Mouse (Mus musculus): ENCODE measurements around the gene Olfr551.

Olfr551 gene

DNA sequence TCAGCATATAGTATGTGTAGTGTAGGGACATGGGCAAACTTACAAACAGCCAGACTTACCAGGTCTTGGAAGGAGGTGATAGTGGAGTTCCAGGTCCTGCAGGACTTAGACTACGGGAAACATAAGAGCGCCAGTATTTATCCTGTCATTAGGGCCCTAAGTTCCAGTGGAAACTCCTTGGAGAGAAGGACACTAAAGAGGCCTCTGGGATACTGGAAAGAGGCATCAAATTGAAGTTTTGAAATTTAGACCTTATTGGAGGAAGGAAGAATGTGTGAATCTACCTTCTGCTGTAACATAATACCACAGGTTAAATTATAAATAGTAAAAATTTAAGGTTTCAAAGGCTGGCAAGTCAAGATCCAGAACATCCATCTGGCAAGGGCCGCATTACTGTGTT lies at the start of gene Olfr551:
TSS of gene Olfr551 (minus strand) at position 101 of the 400 bp plus-strand sequence.
- no peak for DNase-seq

DNA sequence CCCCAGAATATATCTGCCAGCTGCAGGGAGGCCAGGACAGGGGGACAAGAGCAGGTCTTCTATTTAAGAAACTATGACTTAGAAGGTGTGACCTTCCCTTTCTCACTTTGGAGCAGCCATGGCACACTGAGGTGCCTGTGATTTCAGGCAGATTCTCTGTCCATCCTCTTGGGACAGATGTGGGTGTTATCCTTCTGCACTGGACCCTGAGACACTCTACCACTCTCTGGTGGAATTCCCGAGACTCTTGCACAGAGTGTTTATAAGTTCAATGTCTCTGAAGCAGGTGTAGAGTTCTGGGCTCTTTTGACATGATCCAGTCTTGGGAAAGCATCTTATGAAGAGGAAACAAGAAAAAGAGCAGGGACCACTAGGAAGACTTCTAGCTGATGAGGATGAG lies 46.4 kb upstream of the Olfr551 start, which contains the start of gene Olfr554:
TSS of gene Olfr554 (plus strand) at position 301 of the 400 bp plus-strand sequence.
- no peak for DNase-seq

DNA sequence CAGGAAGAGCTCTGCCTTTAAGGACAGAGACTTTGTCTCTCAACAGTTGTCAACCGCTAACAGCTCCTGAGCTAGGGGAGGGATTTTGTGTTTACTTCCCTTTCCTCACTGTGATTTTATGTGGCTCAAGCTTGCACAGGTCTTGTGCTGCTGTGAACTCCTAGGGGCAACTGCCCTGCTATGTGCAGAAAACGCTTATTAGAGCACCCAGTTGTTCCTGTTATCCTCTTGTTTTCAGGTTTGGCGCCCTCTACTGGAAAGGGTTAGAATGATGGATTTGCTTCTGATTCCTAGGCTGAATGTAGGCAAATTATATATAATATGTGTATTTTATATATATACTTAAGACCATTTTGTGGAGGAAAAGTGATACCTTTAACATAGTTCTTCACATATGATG lies 45.0 kb upstream of the Olfr551 start:
- DNase-seq, result peak; percentile 33

DNA sequence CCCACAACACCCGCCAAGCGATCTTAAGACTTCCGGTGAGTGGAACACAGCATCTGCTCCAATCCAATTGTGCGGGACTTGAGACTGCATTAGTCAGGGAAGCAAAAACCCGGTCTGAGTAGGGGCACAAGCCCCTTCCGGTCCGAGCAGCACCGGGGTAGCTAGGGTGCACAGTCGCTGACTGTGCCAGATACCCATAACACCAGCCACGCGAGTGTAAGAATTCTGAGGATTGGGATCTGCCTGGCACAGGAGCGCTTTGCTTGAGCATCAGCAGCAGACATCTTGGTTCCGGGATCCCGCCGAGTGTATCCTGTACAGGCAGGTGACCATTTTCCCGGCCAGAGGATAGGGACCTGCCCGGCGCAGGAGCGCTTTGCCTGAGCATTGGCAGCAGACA lies 28.7 kb upstream of the Olfr551 start:
- peak; percentile 2 for DNase-seq

DNA sequence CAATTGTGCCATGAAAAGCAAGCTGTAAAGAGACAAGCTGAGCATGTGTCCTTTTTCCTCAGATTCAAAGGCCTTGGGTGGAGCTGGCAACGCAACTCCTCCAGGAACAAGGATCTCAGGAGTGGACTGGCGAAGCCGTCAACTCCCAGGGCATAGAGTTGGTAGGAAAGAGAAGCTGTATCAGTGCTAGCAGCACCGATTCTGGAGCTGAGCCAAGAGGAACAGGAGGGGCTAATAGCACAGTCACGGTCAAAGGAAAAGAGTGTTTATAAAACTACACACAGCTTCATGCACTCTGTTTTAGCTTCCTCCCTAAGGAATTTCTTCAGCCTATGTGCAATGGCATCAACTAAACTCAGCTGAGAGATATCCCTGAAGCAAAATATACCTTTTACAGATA lies 27.9 kb upstream of the Olfr551 start:
- DNase-seq, result no peak

DNA sequence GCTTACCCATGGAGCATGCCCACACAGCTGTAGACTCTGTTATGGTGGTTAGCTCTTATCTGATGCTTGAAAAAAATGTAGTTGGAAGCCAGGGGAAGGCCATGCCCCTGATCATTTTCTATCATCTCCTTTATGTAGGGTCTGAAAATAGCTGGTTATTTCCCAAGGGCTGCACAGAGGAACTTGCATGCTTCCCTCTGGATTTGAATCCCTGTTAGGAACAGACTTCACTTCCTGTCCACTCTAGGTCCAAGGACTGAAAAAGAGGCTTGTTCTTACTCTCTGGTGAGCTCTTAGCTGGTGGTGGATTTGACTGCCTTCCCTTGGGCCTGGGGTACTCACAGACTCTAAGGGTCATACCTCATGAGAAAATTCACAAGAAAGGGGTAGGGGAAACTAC lies 26.4 kb upstream of the Olfr551 start, which contains the start of gene Olfr553:
TSS of gene Olfr553 (minus strand) at position 101 of the 400 bp plus-strand sequence.
- no peak for DNase-seq

DNA sequence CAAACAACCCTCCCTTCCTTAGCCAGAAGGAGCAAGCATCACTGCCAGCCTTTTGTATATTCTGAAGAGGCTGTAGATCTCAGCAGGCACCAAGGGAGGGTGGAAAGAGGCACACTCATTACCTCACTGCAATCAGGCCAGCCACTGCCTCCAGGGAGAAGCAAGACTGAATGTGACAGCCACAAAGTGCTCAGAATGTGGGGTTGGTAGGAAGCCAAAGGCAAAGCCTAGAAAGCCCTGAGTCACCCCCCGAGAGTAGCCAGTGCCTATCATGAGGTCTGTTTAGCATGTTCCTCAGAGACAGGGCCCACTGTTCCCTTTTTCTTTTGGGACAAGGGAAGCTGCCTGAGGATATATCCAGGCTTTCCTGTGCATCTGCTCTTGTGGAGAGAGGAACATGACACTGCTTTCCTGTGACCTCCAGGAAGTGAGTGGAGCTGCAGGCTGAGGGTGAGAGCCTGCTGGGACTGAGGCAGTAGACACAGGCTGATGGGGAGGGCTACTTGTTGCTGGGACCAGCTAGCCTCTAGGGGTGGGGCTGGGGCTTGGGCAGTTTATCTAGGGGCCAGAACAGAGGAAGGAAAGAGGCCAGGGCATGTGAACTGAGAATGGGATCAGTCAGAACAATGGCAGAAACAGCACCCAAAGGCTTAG lies 5.8 kb upstream of the Olfr551 start, which contains the start of gene Olfr552:
TSS of gene Olfr552 (plus strand) at position 393 of the 654 bp plus-strand sequence.
- no peak for DNase-seq

DNA sequence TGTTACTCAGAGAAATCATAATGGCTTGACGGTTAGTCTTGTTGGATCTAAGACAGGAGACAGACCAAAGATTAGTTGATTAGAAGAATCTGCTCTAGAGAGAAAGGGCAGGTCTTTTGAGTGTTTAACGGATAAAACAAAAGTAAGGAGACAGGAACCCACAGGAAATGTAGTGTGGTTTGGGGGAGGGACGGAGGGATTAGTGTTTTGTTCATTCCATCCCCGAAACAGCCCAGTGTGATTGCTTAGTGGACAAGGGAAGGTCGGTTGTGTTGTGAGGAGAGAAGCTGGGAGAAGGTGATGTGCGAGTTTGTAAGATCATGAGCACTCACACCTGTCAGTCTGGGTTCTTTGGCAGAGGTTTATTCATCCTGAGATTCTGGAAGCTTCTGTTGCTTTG lies 15.7 kb downstream of the Olfr551 start:
- DNase-seq, result no peak

DNA sequence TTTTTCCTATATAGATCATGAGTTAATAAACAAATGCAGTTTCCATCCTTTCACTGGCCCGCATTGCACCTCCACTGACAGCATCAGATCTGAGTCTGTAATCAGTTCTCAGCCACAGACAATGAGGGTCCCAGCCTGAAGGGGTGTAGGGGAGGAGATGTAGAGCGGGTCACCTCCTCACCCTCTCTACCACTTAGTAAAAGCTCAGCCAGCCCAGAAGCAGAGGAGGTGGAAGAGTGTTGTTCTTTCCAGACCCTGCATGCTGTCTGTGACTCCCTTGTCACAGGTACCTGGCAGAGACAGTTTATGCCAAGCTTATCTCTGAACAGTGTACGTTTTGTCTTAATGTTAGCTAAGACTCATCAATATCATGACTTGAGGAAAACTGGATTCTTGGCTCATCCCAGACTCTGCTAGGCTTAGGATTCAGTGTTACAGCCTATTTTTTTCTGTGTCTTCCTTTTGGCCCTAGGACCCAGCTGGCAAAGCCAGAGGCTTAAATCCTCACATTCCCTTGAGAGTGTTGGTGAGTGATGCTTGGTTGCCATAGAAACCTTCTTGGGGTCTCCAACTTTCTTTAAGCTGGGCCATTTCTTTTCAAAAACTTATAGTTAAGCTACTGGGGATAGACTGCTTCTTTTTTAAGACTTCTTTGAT lies 18.4 kb downstream of the Olfr551 start:
- no peak for DNase-seq

DNA sequence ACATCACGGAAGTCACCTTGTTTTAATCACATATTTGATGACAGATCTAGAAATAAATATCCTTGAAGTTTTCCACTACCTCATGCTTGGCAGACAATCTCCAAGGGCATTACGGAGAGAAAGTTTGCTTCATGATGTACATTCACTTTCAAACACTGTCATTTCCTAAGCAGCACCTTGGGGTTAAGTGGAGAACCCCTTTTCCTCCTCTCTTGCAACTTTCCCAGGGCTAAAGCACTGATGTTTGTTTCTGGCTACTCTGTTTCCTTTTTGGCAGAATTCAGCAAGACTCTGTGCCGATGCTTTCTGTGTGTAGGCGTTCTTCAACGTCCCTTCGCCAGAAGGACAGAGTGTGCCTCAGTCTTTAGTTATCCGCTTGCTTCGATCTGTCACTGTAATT lies 20.5 kb downstream of the Olfr551 start, which contains the start of gene Olfr550:
TSS of gene Olfr550 (plus strand) at position 301 of the 400 bp plus-strand sequence.
- DNase-seq, result no peak

DNA sequence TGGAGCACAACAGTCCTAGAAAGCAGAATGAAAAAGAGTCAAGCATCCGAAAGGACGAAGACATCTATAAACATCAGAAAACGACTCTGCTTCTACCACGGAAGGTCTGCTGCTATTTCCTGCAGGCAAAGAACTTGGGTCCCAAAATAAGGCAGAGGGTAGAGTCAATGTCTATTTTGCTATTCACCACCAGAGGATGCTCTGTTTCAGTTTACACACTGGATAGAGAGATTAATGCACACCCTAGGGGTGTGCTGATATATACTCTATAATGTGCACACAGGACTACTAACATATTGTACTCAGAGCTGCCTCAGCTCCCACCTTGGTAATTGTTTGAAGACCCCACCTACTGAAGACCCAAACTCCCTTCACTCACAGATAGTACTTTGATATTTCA lies 25.5 kb downstream of the Olfr551 start:
- DNase-seq, result no peak

DNA sequence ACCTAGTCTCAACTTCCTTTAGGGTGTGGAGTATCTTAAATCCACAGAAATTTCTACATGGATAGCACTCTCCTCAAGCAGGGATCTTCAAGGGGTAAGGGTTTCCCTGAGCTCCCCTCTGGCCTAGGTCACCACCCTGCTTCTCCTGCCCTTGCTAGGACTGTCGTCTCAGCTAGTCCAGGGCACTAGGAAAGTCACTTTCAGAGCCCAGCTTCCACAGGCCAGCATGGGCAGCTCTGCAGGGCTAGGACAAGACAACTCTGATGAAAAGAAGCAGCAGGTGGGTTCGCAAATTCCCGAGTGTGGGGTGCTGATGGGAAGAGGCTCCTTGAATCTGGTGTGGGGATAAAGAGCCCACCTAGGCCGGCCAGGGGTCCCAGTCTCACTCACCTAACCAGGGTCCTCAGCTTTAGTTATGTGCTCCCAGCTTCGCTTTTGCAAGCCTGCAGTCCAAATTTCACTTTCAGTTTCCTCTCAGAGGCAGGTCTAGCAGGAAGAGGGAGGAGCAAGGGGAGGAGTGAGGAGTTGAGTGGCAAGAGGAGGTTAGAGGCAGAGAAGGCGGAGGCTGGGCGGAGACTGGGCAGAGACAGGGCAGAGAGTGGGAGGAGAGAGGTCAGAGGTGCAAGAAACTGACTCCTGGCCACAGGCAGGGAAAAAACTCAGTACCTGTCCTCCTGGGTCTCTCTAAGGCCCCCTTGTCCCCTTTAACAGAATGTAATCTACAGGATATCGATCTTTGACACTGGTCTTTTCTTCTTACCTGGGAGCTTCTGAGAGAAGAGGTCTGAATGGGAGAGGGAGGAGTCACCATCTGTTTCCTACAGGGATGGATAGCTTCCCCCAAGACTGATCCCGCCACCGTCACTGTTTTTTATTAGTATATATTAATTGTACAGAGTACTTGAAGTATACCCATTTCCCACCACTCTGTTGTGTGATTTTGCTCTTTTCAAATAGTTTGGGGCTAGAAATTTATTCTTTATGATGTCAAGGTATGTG lies 26.4 kb downstream of the Olfr551 start, which contains the start of gene Trim21:
TSS of gene Trim21 (minus strand) at position 488 of the 999 bp plus-strand sequence.
- peak; percentile 26 for DNase-seq

DNA sequence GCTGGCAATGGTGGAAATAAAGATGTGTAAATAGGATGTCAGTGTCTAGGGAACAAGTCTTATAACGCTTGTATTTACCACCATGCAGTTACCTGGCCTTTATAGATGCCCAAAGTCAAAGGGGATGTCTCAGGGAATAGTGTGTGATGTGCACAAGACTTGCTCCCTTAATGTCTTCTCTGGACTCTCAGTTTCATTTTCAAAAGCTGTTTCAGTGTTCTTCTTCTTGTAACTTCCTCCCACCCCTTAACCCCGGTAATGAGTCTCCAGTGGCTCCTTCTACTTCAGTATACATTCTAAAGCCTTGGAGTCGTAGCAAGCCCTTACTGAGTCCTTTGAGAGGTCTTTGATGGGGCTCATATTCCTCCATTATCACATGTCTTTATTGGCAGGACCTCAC lies 38.4 kb downstream of the Olfr551 start:
- no peak for DNase-seq

DNA sequence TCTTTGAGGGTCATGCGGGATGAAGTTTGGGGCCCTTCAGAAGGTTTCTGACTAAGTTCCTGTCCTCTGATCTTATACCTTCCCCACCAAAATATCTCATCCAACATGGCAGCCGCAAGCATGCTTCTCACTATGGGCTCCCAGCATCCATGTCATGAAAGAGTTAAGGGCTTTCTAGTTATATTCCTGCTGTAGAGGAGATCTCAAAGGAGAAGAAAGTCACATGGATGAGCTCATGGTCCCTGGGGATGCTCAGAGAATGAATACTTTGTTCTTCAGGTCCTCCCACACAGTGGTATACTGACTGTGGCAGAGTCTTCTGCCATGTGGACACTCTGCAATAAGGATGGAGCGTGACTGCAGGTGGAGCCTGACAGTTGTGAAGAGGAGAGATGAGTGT lies 42.1 kb downstream of the Olfr551 start, which contains the start of gene Olfr549:
TSS of gene Olfr549 (plus strand) at position 301 of the 400 bp plus-strand sequence.
- DNase-seq, result no peak

DNA sequence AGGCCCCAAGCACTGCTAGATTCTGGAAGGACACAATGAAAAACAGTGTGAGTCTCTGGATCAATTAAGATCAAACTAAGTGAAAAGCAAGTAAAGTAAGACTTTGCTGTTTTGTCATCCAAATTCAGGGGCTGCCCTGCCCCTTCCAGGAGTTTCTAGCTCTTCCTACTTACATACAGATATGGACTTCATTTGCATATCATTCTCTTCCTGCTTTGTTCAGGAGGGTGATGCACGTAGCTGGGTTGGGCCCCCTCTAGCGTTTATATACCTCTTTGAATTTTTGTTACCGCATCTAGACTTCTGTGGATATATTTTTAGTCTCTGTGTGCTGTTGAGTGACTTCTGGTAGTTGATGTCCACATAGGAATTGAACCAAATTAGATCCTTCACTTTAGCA lies 50.4 kb downstream of the Olfr551 start:
- no peak for DNase-seq

DNA sequence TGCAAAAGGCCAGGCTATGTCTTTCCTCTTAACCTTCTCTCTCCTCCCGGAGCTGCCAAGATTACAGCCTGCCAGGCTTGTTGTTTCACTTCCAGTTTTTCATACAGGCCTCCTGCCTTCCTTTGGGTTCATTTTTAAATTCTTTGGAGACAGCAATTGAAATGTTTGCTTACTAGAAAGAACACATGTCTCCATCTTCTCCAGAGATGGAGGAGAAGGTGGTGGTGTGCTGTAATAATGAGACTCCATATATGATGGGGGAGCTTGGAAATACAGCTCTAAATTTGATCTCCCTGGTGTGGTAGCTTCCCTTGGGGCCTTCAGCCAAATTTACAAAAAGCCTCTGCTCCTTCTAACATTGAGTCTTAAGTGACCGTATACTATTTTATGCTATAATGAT lies 51.1 kb downstream of the Olfr551 start, which contains the start of gene Olfr548-ps1:
TSS of gene Olfr548-ps1 (plus strand) at position 301 of the 400 bp plus-strand sequence.
- no peak for DNase-seq

DNA sequence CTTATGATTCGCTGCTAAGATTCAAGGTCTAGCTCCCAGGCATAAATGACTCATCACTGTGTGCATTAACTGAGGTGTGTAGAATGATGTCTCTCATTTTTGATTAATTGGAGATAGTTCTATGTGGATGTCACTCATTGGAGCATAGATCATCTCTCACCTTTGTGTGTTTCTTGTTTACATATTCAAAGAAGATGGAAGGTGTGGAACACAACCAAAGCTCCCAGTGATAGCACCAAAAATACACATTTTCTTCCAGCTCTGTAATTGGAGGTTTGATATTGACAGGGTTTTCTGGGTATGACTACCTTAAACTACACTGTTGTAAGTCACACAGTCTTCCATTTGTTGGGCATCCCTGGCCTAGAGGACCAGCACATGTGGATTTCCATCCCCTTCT lies 57.2 kb downstream of the Olfr551 start, which contains the start of gene Olfr547:
TSS of gene Olfr547 (plus strand) at position 301 of the 400 bp plus-strand sequence.
- DNase-seq, result no peak

Measured in cerebellum, adult 8-10 months (tissue).